ENCODE assay signal across 22 mouse cellular contexts in genomic region chr2:169346107-169346506, GRCm38 (mm10).
DNase-seq lines count a peak whose midpoint lies in the region; ATAC-seq lines count a peak whose summit lies in the region.
"Had no signal": no experiment of that assay in that cellular context is flagged by ENCODE, and none has a peak within 500 bp of the region (broad histone marks: within the 10 kb centered on the region; RNA-seq: fewer than 3 reads in every experiment).

No protein-coding gene starts in this region.

- peaks cover 7% of the 10 kb centered on the region; the same call in 1 of the 2 replicates for H3K4me1 ChIP-seq in midbrain, embryonic 10.5 days
- H3K4me1 ChIP-seq in midbrain, embryonic 11.5 days (ENCODE audit: control insufficient read depth, insufficient read depth, low read length) = no peaks in the 10 kb centered on the region
- H3K4me1 ChIP-seq in midbrain, embryonic 13.5 days (replicated peaks) = peaks cover 5% of the 10 kb centered on the region
- H3K4me1 ChIP-seq: embryonic facial prominence, embryonic 15.5 days; heart, embryonic 15.5 days; intestine, embryonic 15.5 days; liver, embryonic 15.5 days had no signal

- H3K36me3 ChIP-seq in midbrain, embryonic 10.5 days = no peaks in the 10 kb centered on the region
- H3K36me3 ChIP-seq in midbrain, embryonic 11.5 days (ENCODE audit: control insufficient read depth, insufficient read depth, low read length) = no peaks in the 10 kb centered on the region
- no peaks in the 10 kb centered on the region for H3K36me3 ChIP-seq in midbrain, embryonic 13.5 days
- H3K36me3 ChIP-seq: embryonic facial prominence, embryonic 15.5 days; heart, embryonic 15.5 days; intestine, embryonic 15.5 days; liver, embryonic 15.5 days had no signal

- no peak for ATAC-seq in midbrain, embryonic 11.5 days (ENCODE audit: low FRiP score)
- peak; percentile 40; the same call in 1 of the 2 replicates for ATAC-seq in midbrain, embryonic 13.5 days
- ATAC-seq: activated CD4-positive, CD25-positive, alpha-beta regulatory T cell, adult 4 months; intestine, embryonic 15.5 days; lung, postnatal 0 days had no signal

- H3K27me3 ChIP-seq in midbrain, embryonic 10.5 days (ENCODE audit: low read depth, poor library complexity, severe bottlenecking) = no peaks in the 10 kb centered on the region
- H3K27me3 ChIP-seq in midbrain, embryonic 11.5 days (ENCODE audit: control insufficient read depth, insufficient read depth, low read length) = no peaks in the 10 kb centered on the region
- H3K27me3 ChIP-seq in midbrain, embryonic 13.5 days = no peaks in the 10 kb centered on the region
- H3K27me3 ChIP-seq: embryonic facial prominence, embryonic 15.5 days; heart, embryonic 15.5 days; intestine, embryonic 15.5 days; liver, embryonic 15.5 days had no signal

- no peak overlapping the region for H3K9ac ChIP-seq in midbrain, embryonic 11.5 days (ENCODE audit: low read length)
- no peak overlapping the region for H3K9ac ChIP-seq in midbrain, embryonic 13.5 days (replicated peaks)
- H3K9ac ChIP-seq: embryonic facial prominence, embryonic 15.5 days; heart, embryonic 15.5 days; intestine, embryonic 15.5 days; liver, embryonic 15.5 days had no signal

- WGBS in midbrain, embryonic 10.5 days = 47% methylated on average over 10 of the region's 10 CpGs
- WGBS in midbrain, embryonic 11.5 days = 40% methylated on average over 10 of the region's 10 CpGs
- 27% methylated on average over 10 of the region's 10 CpGs for WGBS in midbrain, embryonic 13.5 days

- peak overlapping the region; percentile 33 for H3K27ac ChIP-seq in midbrain, embryonic 10.5 days (replicated peaks)
- no peak overlapping the region for H3K27ac ChIP-seq in midbrain, embryonic 11.5 days (ENCODE audit: low read depth, low read length)
- H3K27ac ChIP-seq in midbrain, embryonic 13.5 days = peak overlapping the region; percentile 35; the same call in 1 of the 2 replicates
- H3K27ac ChIP-seq: embryonic facial prominence, embryonic 15.5 days; heart, embryonic 15.5 days; intestine, embryonic 15.5 days; layer of hippocampus, adult 2 months; liver, embryonic 15.5 days; macrophage had no signal

- H3K4me3 ChIP-seq in midbrain, embryonic 10.5 days = no peak overlapping the region
- H3K4me3 ChIP-seq in midbrain, embryonic 11.5 days (ENCODE audit: low read depth, low read length) = no peak overlapping the region
- H3K4me3 ChIP-seq in midbrain, embryonic 13.5 days (replicated peaks) = no peak overlapping the region
- H3K4me3 ChIP-seq: embryonic facial prominence, embryonic 15.5 days; heart, embryonic 15.5 days; intestine, embryonic 15.5 days; layer of hippocampus, adult 2 months; liver, embryonic 15.5 days had no signal

- no peak overlapping the region for H3K4me2 ChIP-seq in midbrain, embryonic 11.5 days
- no peak overlapping the region for H3K4me2 ChIP-seq in midbrain, embryonic 13.5 days (replicated peaks)
- H3K4me2 ChIP-seq: embryonic facial prominence, embryonic 15.5 days; heart, embryonic 15.5 days; intestine, embryonic 15.5 days; liver, embryonic 15.5 days had no signal

- no peaks in the 10 kb centered on the region for H3K9me3 ChIP-seq in midbrain, embryonic 10.5 days (replicated peaks)
- no peaks in the 10 kb centered on the region for H3K9me3 ChIP-seq in midbrain, embryonic 11.5 days (ENCODE audit: control insufficient read depth, low read length)
- H3K9me3 ChIP-seq in midbrain, embryonic 13.5 days = no peaks in the 10 kb centered on the region
- H3K9me3 ChIP-seq: embryonic facial prominence, embryonic 15.5 days; heart, embryonic 15.5 days; intestine, embryonic 15.5 days had no signal

- intact Hi-C loops in heart, postnatal 36 days (cut with DNase I) = no loop called here

- DNase-seq in cerebellum, postnatal 10 days = peak; percentile 36 to 49
- DNase-seq in cerebellum, adult 11-12 months = no peak
- peak; percentile 16 for DNase-seq in midbrain, embryonic 10.5 days (ENCODE audit: low spot score)
- DNase-seq in midbrain, embryonic 11.5 days (ENCODE audit: low spot score, missing footprints) = no peak
- DNase-seq in retina, postnatal 1 day = peak; percentile 27
- no peak for DNase-seq in c-Kit-positive CD71-positive TER-119-positive erythroid progenitor cells, embryonic 14.5 days (ENCODE audit: low spot score)
- DNase-seq in heart, postnatal 36 days = no peak
- DNase-seq: adrenal gland, postnatal 10 days; cerebellum, adult 9-10 months; heart, postnatal 4 days; kidney, adult 9 months; kidney, postnatal 25 days; liver had no signal

Comparison
In these comparisons a context has a peak if more than half of its experiments do, and no peak if none do; other contexts are left out.
1. DNase-seq: peak in cerebellum, postnatal 10 days (2 of 2), midbrain, embryonic 10.5 days (single experiment) and retina, postnatal 1 day (single experiment); none in cerebellum, adult 11-12 months (single experiment), midbrain, embryonic 11.5 days (single experiment), c-Kit-positive CD71-positive TER-119-positive erythroid progenitor cells, embryonic 14.5 days (single experiment) and heart, postnatal 36 days (0 of 2).